9 mouse cellular contexts compared by ENCODE assay signal in genomic region chr15:98780573-98780972, GRCm38 (mm10). TPM values are rescaled to one million over a fixed set of nuclear protein-coding genes. Genes with fewer than 3 reads are reported as not detected.
A peak's percentile ranks its signal among the peaks of the same experiment; 100 is the strongest.
DNase-seq lines count a peak whose midpoint lies in the region; ATAC-seq and TF ChIP-seq lines count a peak whose summit lies in the region.
"Had no signal": no experiment of that assay in that cellular context is flagged by ENCODE, and none has a peak within 500 bp of the region (broad histone marks: within the 10 kb centered on the region; RNA-seq: fewer than 3 reads in every experiment).

No protein-coding gene starts in this region.

- ATAC-seq in liver, embryonic 14.5 days (ENCODE audit: insufficient read depth): no peak
- no peak for ATAC-seq in liver, embryonic 12.5 days

- no peak overlapping the region for H3K27ac ChIP-seq in liver, embryonic 14.5 days
- H3K27ac ChIP-seq in liver, embryonic 12.5 days: no peak overlapping the region

- no peak for TF ChIP-seq EP300 in liver, embryonic 14.5 days (IDR thresholded peaks at IDR 0.05; ENCODE audit: low read depth)

- intact Hi-C loops in gastrocnemius, postnatal 14 days (cut with DNase I; ENCODE audit: low total_unique reads): no loop called here

- TF ChIP-seq CTCF in liver, embryonic 14.5 days (IDR thresholded peaks at IDR 0.05; ENCODE audit: low read depth): peak; percentile 26; the same call in 1 of the 2 replicates

- H3K9me3 ChIP-seq in liver, embryonic 14.5 days (ENCODE audit: control insufficient read depth, low read length): no peaks in the 10 kb centered on the region
- H3K9me3 ChIP-seq in liver, embryonic 12.5 days (replicated peaks): no peaks in the 10 kb centered on the region

- peaks cover 65% of the 10 kb centered on the region for H3K27me3 ChIP-seq in liver, embryonic 14.5 days (ENCODE audit: control insufficient read depth, insufficient read depth, low read length)
- H3K27me3 ChIP-seq in liver, embryonic 12.5 days (replicated peaks): peaks cover 97% of the 10 kb centered on the region

- no peaks in the 10 kb centered on the region for H3K4me1 ChIP-seq in liver, embryonic 14.5 days (replicated peaks; ENCODE audit: control insufficient read depth in 2 of 2, insufficient read depth in 2 of 2, low read length in 1 of 2)
- peaks cover 29% of the 10 kb centered on the region for H3K4me1 ChIP-seq in liver, embryonic 12.5 days

- no peak overlapping the region for H3K4me3 ChIP-seq in liver, embryonic 14.5 days (ENCODE audit: insufficient read depth in 1 of 2, low read depth in 2 of 2, low read length in 2 of 2)
- H3K4me3 ChIP-seq in liver, embryonic 12.5 days: no peak overlapping the region

- no peak overlapping the region for H3K9ac ChIP-seq in liver, embryonic 14.5 days (replicated peaks)
- no peak overlapping the region for H3K9ac ChIP-seq in liver, embryonic 12.5 days
- H3K9ac ChIP-seq: lung, embryonic 14.5 days had no signal

- H3K4me2 ChIP-seq in liver, embryonic 14.5 days (ENCODE audit: low read depth): no peak overlapping the region
- no peak overlapping the region for H3K4me2 ChIP-seq in liver, embryonic 12.5 days
- H3K4me2 ChIP-seq: lung, embryonic 14.5 days had no signal

- no peaks in the 10 kb centered on the region for H3K36me3 ChIP-seq in liver, embryonic 14.5 days (replicated peaks; ENCODE audit: control insufficient read depth, insufficient read depth, low read depth)
- no peaks in the 10 kb centered on the region for H3K36me3 ChIP-seq in liver, embryonic 12.5 days

- no peak for DNase-seq in liver, embryonic 14.5 days (ENCODE audit: low read depth in 3 of 3, low spot score in 3 of 3)
- peak; percentile 97 for DNase-seq in NIH3T3 (ENCODE audit: low read depth)
- DNase-seq in gastrocnemius, postnatal 14 days: peak; percentile 61
- DNase-seq in lung, postnatal 10 days: peak; percentile 55
- no peak for DNase-seq in layer of hippocampus, postnatal 36 days
- DNase-seq in right cerebral cortex, postnatal 25 days: no peak
- DNase-seq: lung, embryonic 14.5 days had no signal

- 6% methylated on average over 13 of the region's 13 CpGs for WGBS in liver, embryonic 14.5 days (ENCODE audit: insufficient replicate concordance)
- WGBS in liver, embryonic 12.5 days (ENCODE audit: insufficient replicate concordance): 9% methylated on average over 13 of the region's 13 CpGs

RNA-seq across cellular contexts. Expression of gene Wnt10b, which starts 2.6 kb away (rescaled TPM):
- polyA plus RNA-seq in liver, embryonic 14.5 days (2012; rRNA removed): 0.03 TPM in 2 replicates
- not detected in 2 replicates for polyA plus RNA-seq in liver, embryonic 14.5 days (2014; fragmentation: Nextera tagmentation; extraction: Ambion mirVana)
- not detected in 2 replicates for polyA plus RNA-seq in liver, embryonic 12.5 days (2016; fragmentation: Nextera tagmentation; extraction: Ambion mirVana)
- 1 to 10 TPM in 1 of 2 experiments, under 1 TPM in 1; 0.78 to 1.5 TPM for total RNA-seq in gastrocnemius, postnatal 14 days (2021)
- total RNA-seq in layer of hippocampus, postnatal 36 days (2021): under 1 TPM; 0.42 to 0.61 TPM
- polyA plus RNA-seq: heart, embryonic 14.5 days; lung, embryonic 14.5 days had no signal

RNA-seq across cellular contexts. Expression of gene Wnt1, which starts 9.1 kb away (rescaled TPM):
- not detected in 2 replicates for polyA plus RNA-seq in liver, embryonic 14.5 days (2012; rRNA removed)
- not detected in 2 replicates for polyA plus RNA-seq in liver, embryonic 14.5 days (2014; fragmentation: Nextera tagmentation; extraction: Ambion mirVana)
- polyA plus RNA-seq in liver, embryonic 12.5 days (2016; fragmentation: Nextera tagmentation; extraction: Ambion mirVana): not detected in 2 replicates
- under 1 TPM in 1 of 2 experiments, not detected in 1; 0.10 TPM for total RNA-seq in gastrocnemius, postnatal 14 days (2021)
- not detected for total RNA-seq in layer of hippocampus, postnatal 36 days (2021)
- polyA plus RNA-seq: heart, embryonic 14.5 days; lung, embryonic 14.5 days had no signal

RNA-seq across cellular contexts. Expression of gene Arf3, which starts 17.6 kb away (rescaled TPM):
- 16.4 and 18.1 TPM in 2 replicates for polyA plus RNA-seq in liver, embryonic 14.5 days (2012; rRNA removed)
- 6.6 and 7.9 TPM in 2 replicates for polyA plus RNA-seq in liver, embryonic 14.5 days (2014; fragmentation: Nextera tagmentation; extraction: Ambion mirVana)
- 22.4 TPM in 2 replicates for polyA plus RNA-seq in liver, embryonic 12.5 days (2016; fragmentation: Nextera tagmentation; extraction: Ambion mirVana)
- 10 to 100 TPM; 14.6 to 15.8 TPM for total RNA-seq in gastrocnemius, postnatal 14 days (2021)
- 100 to 1,000 TPM; 792 to 841 TPM for total RNA-seq in layer of hippocampus, postnatal 36 days (2021)

RNA-seq across cellular contexts. Expression of gene Ddn, which starts 28.7 kb away (rescaled TPM):
- polyA plus RNA-seq in liver, embryonic 14.5 days (2012; rRNA removed): 0.03 and 0.04 TPM in 2 replicates
- polyA plus RNA-seq in liver, embryonic 14.5 days (2014; fragmentation: Nextera tagmentation; extraction: Ambion mirVana): not detected in 2 replicates
- not detected in 2 replicates for polyA plus RNA-seq in liver, embryonic 12.5 days (2016; fragmentation: Nextera tagmentation; extraction: Ambion mirVana)
- 1 to 10 TPM; 1.6 to 2.7 TPM for total RNA-seq in gastrocnemius, postnatal 14 days (2021)
- total RNA-seq in layer of hippocampus, postnatal 36 days (2021): 1,000 to 10,000 TPM; 1,665 to 1,670 TPM

RNA-seq across cellular contexts. Expression of gene Prkag1, which starts 50.7 kb away (rescaled TPM):
- 77.4 and 83.3 TPM in 2 replicates for polyA plus RNA-seq in liver, embryonic 14.5 days (2012; rRNA removed)
- polyA plus RNA-seq in liver, embryonic 14.5 days (2014; fragmentation: Nextera tagmentation; extraction: Ambion mirVana): 78.3 and 85.3 TPM in 2 replicates
- polyA plus RNA-seq in liver, embryonic 12.5 days (2016; fragmentation: Nextera tagmentation; extraction: Ambion mirVana): 114 TPM in 2 replicates
- 10 to 100 TPM; 36.6 to 42.0 TPM for total RNA-seq in gastrocnemius, postnatal 14 days (2021)
- 10 to 100 TPM; 49.0 to 52.5 TPM for total RNA-seq in layer of hippocampus, postnatal 36 days (2021)

Comparison
In these comparisons a context has a peak if more than half of its experiments do, and no peak if none do; other contexts are left out.
1. DNase-seq: peak in NIH3T3 (single experiment), gastrocnemius, postnatal 14 days (single experiment) and lung, postnatal 10 days (single experiment); none in liver, embryonic 14.5 days (0 of 3), layer of hippocampus, postnatal 36 days (0 of 2) and right cerebral cortex, postnatal 25 days (single experiment).
2. RNA of gene Arf3, which starts 17.6 kb away (total RNA-seq): 792 to 841 TPM in layer of hippocampus, postnatal 36 days; 14.6 to 15.8 TPM in gastrocnemius, postnatal 14 days; every median in the first group is over 10 times any median in the second.